Mouse (Mus musculus) bone marrow macrophage, adult 2 months (primary cell): ENCODE measurements around the gene Psmc3ip.

Source experiments
- CTCF ChIP-seq: IDR thresholded peaks from 2 replicates; pipeline ENCODE4 v1.5.1; 2012; ENCODE audit warnings: low read depth, mild to moderate bottlenecking, low read length, moderate library complexity
- POLR2A ChIP-seq: IDR thresholded peaks from 2 replicates; pipeline ENCODE4 v1.6.1; 2012; ENCODE audit warnings: mild to moderate bottlenecking, low read depth, low read length, borderline replicate concordance

- TF ChIP-seq POLR2A (no peak), CTCF (no peak)
Measured at GRCm38 (mm10) chr11:101127075-101127474, 31.8 kb upstream of the Psmc3ip start.
